Mouse (Mus musculus): ENCODE results near the gene Col23a1.

GRCm38 (mm10) chr11:51509211-51509610 lies 219.5 kb downstream of the Col23a1 start:
- no peak for TF ChIP-seq POLR2A (IDR thresholded peaks at IDR 0.05; ENCODE audit: insufficient read depth, low read depth, low read length)
- TF ChIP-seq CTCF (IDR thresholded peaks at IDR 0.05) = no peak
- no peak for TF ChIP-seq EP300 (IDR thresholded peaks at IDR 0.05; ENCODE audit: insufficient read depth, low read depth, low read length)

All from heart, adult 2 months (tissue).